9 mouse cellular contexts compared by ENCODE assay signal in the genomic region with DNA sequence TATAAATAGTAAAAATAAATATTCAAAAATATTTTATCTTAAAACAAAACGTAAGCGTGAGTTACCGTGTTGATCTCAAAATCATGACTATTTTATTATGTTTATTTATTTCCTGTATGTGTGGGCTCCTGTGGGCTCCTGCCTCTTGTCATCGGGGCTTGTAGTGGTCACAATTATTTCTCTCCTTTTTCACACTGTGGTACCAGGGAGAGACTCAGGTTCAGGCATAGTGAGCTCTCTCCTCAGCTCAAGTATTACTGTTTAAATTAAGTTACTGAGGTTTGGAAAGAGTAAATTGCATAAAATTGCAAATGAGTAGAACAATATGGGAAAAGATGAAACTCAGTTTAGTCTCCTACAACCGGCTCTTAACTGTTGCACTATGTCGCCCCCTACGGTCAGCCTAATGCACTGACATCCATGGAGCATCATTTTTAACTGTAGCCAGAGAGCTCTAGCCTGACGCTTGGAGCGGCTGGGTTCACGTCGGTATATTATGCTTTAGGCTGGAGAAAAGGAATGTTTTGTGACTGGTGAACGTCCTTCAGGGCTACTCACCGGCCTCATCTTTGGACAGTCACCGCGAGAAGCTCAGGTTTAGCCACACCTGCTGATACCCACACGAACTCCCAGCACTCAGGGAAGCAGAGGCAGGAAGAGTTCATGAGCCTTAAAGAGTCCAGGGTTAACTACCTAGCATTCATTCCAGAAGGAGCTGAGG. TPM values are rescaled to one million over a fixed set of nuclear protein-coding genes. Genes with fewer than 3 reads are reported as not detected.
DNase-seq lines count a peak whose midpoint lies in the region; ATAC-seq lines count a peak whose summit lies in the region.
"Had no signal": no experiment of that assay in that cellular context is flagged by ENCODE, and none has a peak within 500 bp of the region (broad histone marks: within the 10 kb centered on the region; RNA-seq: fewer than 3 reads in every experiment).

No protein-coding gene starts in this region.

- WGBS in heart, embryonic 15.5 days = 13% methylated on average over 16 of the region's 16 CpGs
- WGBS in liver, embryonic 12.5 days (ENCODE audit: insufficient replicate concordance) = 12% methylated on average over 16 of the region's 16 CpGs
- WGBS in stomach, embryonic 14.5 days = 15% methylated on average over 16 of the region's 16 CpGs

- no peaks in the 10 kb centered on the region for H3K27me3 ChIP-seq in heart, embryonic 15.5 days
- H3K27me3 ChIP-seq in liver, embryonic 12.5 days (replicated peaks) = peaks cover 4% of the 10 kb centered on the region; the same call in 1 of the 2 replicates
- H3K27me3 ChIP-seq in stomach, embryonic 14.5 days (ENCODE audit: control insufficient read depth, insufficient read depth, low read length) = no peaks in the 10 kb centered on the region
- H3K27me3 ChIP-seq: embryonic facial prominence, embryonic 15.5 days had no signal

- peaks cover 3% of the 10 kb centered on the region; the same call in 1 of the 2 replicates for H3K4me1 ChIP-seq in heart, embryonic 15.5 days (replicated peaks)
- H3K4me1 ChIP-seq in liver, embryonic 12.5 days = peaks cover 10% of the 10 kb centered on the region
- H3K4me1 ChIP-seq in stomach, embryonic 14.5 days (ENCODE audit: control insufficient read depth, insufficient read depth, low read length) = no peaks in the 10 kb centered on the region
- H3K4me1 ChIP-seq: embryonic facial prominence, embryonic 15.5 days had no signal

- ATAC-seq in erythroblast, adult 5-6 weeks (replicated peaks; ENCODE audit: low FRiP score, poor library complexity, severe bottlenecking) = peak; percentile 95
- ATAC-seq in heart, embryonic 15.5 days (replicated peaks; ENCODE audit: insufficient number of reproducible peaks, insufficient read depth, low FRiP score, low read depth) = no peak
- ATAC-seq in liver, embryonic 12.5 days = peak; percentile 57
- 0 out of 2 replicates have a peak, but pooled peaks have one; percentile 74 for ATAC-seq in stomach, embryonic 14.5 days (ENCODE audit: insufficient number of reproducible peaks, insufficient read depth, low FRiP score, low read depth)

- H3K36me3 ChIP-seq in heart, embryonic 15.5 days = no peaks in the 10 kb centered on the region
- no peaks in the 10 kb centered on the region for H3K36me3 ChIP-seq in liver, embryonic 12.5 days
- no peaks in the 10 kb centered on the region for H3K36me3 ChIP-seq in stomach, embryonic 14.5 days (ENCODE audit: control insufficient read depth, insufficient read depth, low read length)
- H3K36me3 ChIP-seq: embryonic facial prominence, embryonic 15.5 days had no signal

- no peak overlapping the region for H3K27ac ChIP-seq in heart, embryonic 15.5 days
- no peak overlapping the region for H3K27ac ChIP-seq in liver, embryonic 12.5 days
- no peak overlapping the region for H3K27ac ChIP-seq in stomach, embryonic 14.5 days (ENCODE audit: low read length)
- H3K27ac ChIP-seq: embryonic facial prominence, embryonic 15.5 days had no signal

- H3K9me3 ChIP-seq in heart, embryonic 15.5 days (replicated peaks) = no peaks in the 10 kb centered on the region
- no peaks in the 10 kb centered on the region for H3K9me3 ChIP-seq in liver, embryonic 12.5 days (replicated peaks)
- no peaks in the 10 kb centered on the region for H3K9me3 ChIP-seq in stomach, embryonic 14.5 days (ENCODE audit: control insufficient read depth, low read depth, low read length)
- H3K9me3 ChIP-seq: embryonic facial prominence, embryonic 15.5 days had no signal

- H3K4me2 ChIP-seq in heart, embryonic 15.5 days = peak overlapping the region; percentile 16; the same call in 1 of the 2 replicates
- peak overlapping the region; percentile 49 for H3K4me2 ChIP-seq in liver, embryonic 12.5 days
- no peak overlapping the region for H3K4me2 ChIP-seq in stomach, embryonic 14.5 days (replicated peaks; ENCODE audit: low read depth, low read length)
- H3K4me2 ChIP-seq: embryonic facial prominence, embryonic 15.5 days had no signal

- H3K4me3 ChIP-seq in heart, embryonic 15.5 days = no peak overlapping the region; the same call in 1 of the 2 replicates
- H3K4me3 ChIP-seq in liver, embryonic 12.5 days = no peak overlapping the region
- H3K4me3 ChIP-seq in stomach, embryonic 14.5 days (ENCODE audit: low read depth, low read length) = no peak overlapping the region
- H3K4me3 ChIP-seq: embryonic facial prominence, embryonic 15.5 days had no signal

- no peak overlapping the region for H3K9ac ChIP-seq in heart, embryonic 15.5 days
- no peak overlapping the region for H3K9ac ChIP-seq in liver, embryonic 12.5 days
- H3K9ac ChIP-seq in stomach, embryonic 14.5 days (replicated peaks; ENCODE audit: low read depth, low read length) = no peak overlapping the region
- H3K9ac ChIP-seq: embryonic facial prominence, embryonic 15.5 days had no signal

- peak; percentile 93 for DNase-seq in CD4-positive, CD25-positive, alpha-beta regulatory T cell, adult 2 months (ENCODE audit: low read depth, low spot score)
- peak; percentile 88 for DNase-seq in brain, adult 2 months (ENCODE audit: low read depth, low spot score)
- DNase-seq in kidney, postnatal 10 days = peak; percentile 86
- peak; percentile 55 to 76 for DNase-seq in natural killer cell, adult 2 months (ENCODE audit: low spot score in 2 of 2)

RNA-seq across cellular contexts. Expression of a gene that starts 14.0 kb away (rescaled TPM):
- 345 and 426 TPM in 2 replicates for total RNA-seq in erythroblast, adult 5-6 weeks (2015; ENCODE audit: low replicate concordance)
- 114 and 205 TPM in 2 replicates for total RNA-seq in erythroblast, adult 5-6 weeks (2017; ENCODE audit: low replicate concordance)
- polyA plus RNA-seq in heart, embryonic 15.5 days (2015; fragmentation: Nextera tagmentation; extraction: Ambion mirVana) = 359 and 409 TPM in 2 replicates
- 555 and 561 TPM in 2 replicates for polyA plus RNA-seq in liver, embryonic 12.5 days (2016; fragmentation: Nextera tagmentation; extraction: Ambion mirVana)
- 1,148 and 1,216 TPM in 2 replicates for polyA plus RNA-seq in stomach, embryonic 14.5 days (2014; fragmentation: Nextera tagmentation; extraction: Ambion mirVana)

RNA-seq across cellular contexts. Expression of a gene that starts 23.1 kb away (rescaled TPM):
- total RNA-seq in erythroblast, adult 5-6 weeks (2015; ENCODE audit: low replicate concordance) = 0.63 TPM in 1 of 2 replicates, not detected in the other
- 0.09 TPM in 1 of 2 replicates, not detected in the other for total RNA-seq in erythroblast, adult 5-6 weeks (2017; ENCODE audit: low replicate concordance)
- polyA plus RNA-seq in heart, embryonic 15.5 days (2015; fragmentation: Nextera tagmentation; extraction: Ambion mirVana) = 3.4 and 5.0 TPM in 2 replicates
- 1.8 TPM in 2 replicates for polyA plus RNA-seq in liver, embryonic 12.5 days (2016; fragmentation: Nextera tagmentation; extraction: Ambion mirVana)
- polyA plus RNA-seq in stomach, embryonic 14.5 days (2014; fragmentation: Nextera tagmentation; extraction: Ambion mirVana) = 27.1 TPM in 2 replicates

RNA-seq across cellular contexts. Expression of a gene that starts 33.2 kb away (rescaled TPM):
- not detected in 2 replicates for total RNA-seq in erythroblast, adult 5-6 weeks (2015; ENCODE audit: low replicate concordance)
- total RNA-seq in erythroblast, adult 5-6 weeks (2017; ENCODE audit: low replicate concordance) = 0.09 TPM in 1 of 2 replicates, not detected in the other
- 1.3 and 1.4 TPM in 2 replicates for polyA plus RNA-seq in heart, embryonic 15.5 days (2015; fragmentation: Nextera tagmentation; extraction: Ambion mirVana)
- polyA plus RNA-seq in liver, embryonic 12.5 days (2016; fragmentation: Nextera tagmentation; extraction: Ambion mirVana) = 0.41 and 0.42 TPM in 2 replicates
- polyA plus RNA-seq in stomach, embryonic 14.5 days (2014; fragmentation: Nextera tagmentation; extraction: Ambion mirVana) = 3.5 and 4.9 TPM in 2 replicates

RNA-seq across cellular contexts. Expression of a gene that starts 46.8 kb away (rescaled TPM):
- 71.3 and 75.2 TPM in 2 replicates for total RNA-seq in erythroblast, adult 5-6 weeks (2015; ENCODE audit: low replicate concordance)
- 42.9 and 67.5 TPM in 2 replicates for total RNA-seq in erythroblast, adult 5-6 weeks (2017; ENCODE audit: low replicate concordance)
- 101 and 132 TPM in 2 replicates for polyA plus RNA-seq in heart, embryonic 15.5 days (2015; fragmentation: Nextera tagmentation; extraction: Ambion mirVana)
- 233 and 242 TPM in 2 replicates for polyA plus RNA-seq in liver, embryonic 12.5 days (2016; fragmentation: Nextera tagmentation; extraction: Ambion mirVana)
- polyA plus RNA-seq in stomach, embryonic 14.5 days (2014; fragmentation: Nextera tagmentation; extraction: Ambion mirVana) = 210 and 218 TPM in 2 replicates
